Mouse (Mus musculus): ENCODE measurements around the gene Pld4. TPM values are rescaled to one million over a fixed set of nuclear protein-coding genes. Genes with fewer than 3 reads are reported as not detected.

Gene Pld4
- polyA plus RNA-seq, 1 experiment from 2014 or later, result 7.0 TPM

Small RNA genes lying within 50 kb of the gene (microRNA-seq; reads per million reads assigned to microRNA genes)
- gene Mir6940, result 0.61 reads per million

Other genes with a start within 250 kb of the Pld4 start
- gene Tmem179, start 243.9 kb upstream of the Pld4 start, polyA plus RNA-seq (2015; fragmentation: Nextera tagmentation; extraction: Ambion mirVana), result 0.62 and 0.70 TPM in 2 replicates
- gene Inf2, start 171.9 kb upstream of the Pld4 start, polyA plus RNA-seq (2015; fragmentation: Nextera tagmentation; extraction: Ambion mirVana), result 3.2 TPM in 2 replicates
- 69.3 and 83.9 TPM in 2 replicates for gene Adssl1, start 140.6 kb upstream of the Pld4 start, polyA plus RNA-seq (2015; fragmentation: Nextera tagmentation; extraction: Ambion mirVana)
- gene Siva1, start 116.0 kb upstream of the Pld4 start, polyA plus RNA-seq (2015; fragmentation: Nextera tagmentation; extraction: Ambion mirVana), result 129 and 149 TPM in 2 replicates
- gene Akt1, start 85.8 kb upstream of the Pld4 start, polyA plus RNA-seq (2015; fragmentation: Nextera tagmentation; extraction: Ambion mirVana), result 59.2 and 66.6 TPM in 2 replicates
- gene Zbtb42, start 81.8 kb upstream of the Pld4 start, polyA plus RNA-seq (2015; fragmentation: Nextera tagmentation; extraction: Ambion mirVana), result 5.8 and 6.2 TPM in 2 replicates
- 4.0 and 4.3 TPM in 2 replicates for gene Cep170b, start 40.2 kb upstream of the Pld4 start, polyA plus RNA-seq (2015; fragmentation: Nextera tagmentation; extraction: Ambion mirVana)
- gene Ahnak2, start 42.0 kb downstream of the Pld4 start, polyA plus RNA-seq (2015; fragmentation: Nextera tagmentation; extraction: Ambion mirVana), result 1.1 and 1.2 TPM in 2 replicates
- 7.6 and 8.0 TPM in 2 replicates for gene Clba1, start 48.3 kb downstream of the Pld4 start, polyA plus RNA-seq (2015; fragmentation: Nextera tagmentation; extraction: Ambion mirVana)
- gene Cdca4, start 68.8 kb downstream of the Pld4 start, polyA plus RNA-seq (2015; fragmentation: Nextera tagmentation; extraction: Ambion mirVana), result 49.1 and 49.3 TPM in 2 replicates
- 0.08 and 0.16 TPM in 2 replicates for gene Gpr132, start 107.6 kb downstream of the Pld4 start, polyA plus RNA-seq (2015; fragmentation: Nextera tagmentation; extraction: Ambion mirVana)
- 2.5 and 2.7 TPM in 2 replicates for gene Jag2, start 169.1 kb downstream of the Pld4 start, polyA plus RNA-seq (2015; fragmentation: Nextera tagmentation; extraction: Ambion mirVana)
- gene Nudt14, start 181.5 kb downstream of the Pld4 start, polyA plus RNA-seq (2015; fragmentation: Nextera tagmentation; extraction: Ambion mirVana), result 45.3 and 47.2 TPM in 2 replicates
- 21.7 and 22.0 TPM in 2 replicates for gene Btbd6, start 215.8 kb downstream of the Pld4 start, polyA plus RNA-seq (2015; fragmentation: Nextera tagmentation; extraction: Ambion mirVana)
- gene Brf1, start 240.0 kb downstream of the Pld4 start, polyA plus RNA-seq (2015; fragmentation: Nextera tagmentation; extraction: Ambion mirVana), result 32.5 and 35.5 TPM in 2 replicates

All from heart, embryonic 13.5 days (tissue).